Mouse (Mus musculus): ENCODE measurements around the gene Exoc4.

GRCm38 (mm10) chr6:33264388-33264787 lies 15.5 kb downstream of the Exoc4 start:
- TF ChIP-seq EP300 (IDR thresholded peaks at IDR 0.05; ENCODE audit: low read depth): no peak
- TF ChIP-seq CTCF (IDR thresholded peaks at IDR 0.05; ENCODE audit: low read depth): no peak
